Mouse (Mus musculus): ENCODE results near the gene Jmjd7.

Gene Jmjd7

DNA sequence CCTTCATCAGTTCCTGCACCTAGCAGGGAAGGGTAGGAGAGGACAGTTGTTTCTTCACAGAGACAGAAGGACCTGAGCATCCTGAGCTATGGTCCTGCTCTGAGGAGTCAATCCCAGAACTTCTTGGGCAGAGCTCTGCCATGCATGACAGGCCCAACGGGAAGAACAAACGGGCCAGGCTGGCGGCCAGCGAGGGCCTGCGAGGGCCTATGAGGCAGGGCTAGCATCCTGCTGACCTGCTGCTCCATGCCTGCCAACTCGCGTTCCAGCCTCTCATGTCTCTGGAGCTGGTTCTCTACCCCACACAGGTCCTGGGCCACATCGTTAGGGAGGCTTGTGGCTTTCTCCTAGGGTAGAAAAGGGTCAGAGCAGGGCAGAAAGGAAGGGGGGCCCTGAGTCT is 35.0 kb downstream of the Jmjd7 start:
- DNase-seq = no peak

GRCm38 (mm10) chr2:120064639-120065038 is 37.4 kb downstream of the Jmjd7 start:
- DNase-seq = no peak

- no peak for DNase-seq
These were observed 38.0 kb downstream of the Jmjd7 start for GRCm38 (mm10) chr2:120065243-120065642.

- DNase-seq = no peak
These were observed 38.9 kb downstream of the Jmjd7 start for GRCm38 (mm10) chr2:120066224-120066623.

DNA sequence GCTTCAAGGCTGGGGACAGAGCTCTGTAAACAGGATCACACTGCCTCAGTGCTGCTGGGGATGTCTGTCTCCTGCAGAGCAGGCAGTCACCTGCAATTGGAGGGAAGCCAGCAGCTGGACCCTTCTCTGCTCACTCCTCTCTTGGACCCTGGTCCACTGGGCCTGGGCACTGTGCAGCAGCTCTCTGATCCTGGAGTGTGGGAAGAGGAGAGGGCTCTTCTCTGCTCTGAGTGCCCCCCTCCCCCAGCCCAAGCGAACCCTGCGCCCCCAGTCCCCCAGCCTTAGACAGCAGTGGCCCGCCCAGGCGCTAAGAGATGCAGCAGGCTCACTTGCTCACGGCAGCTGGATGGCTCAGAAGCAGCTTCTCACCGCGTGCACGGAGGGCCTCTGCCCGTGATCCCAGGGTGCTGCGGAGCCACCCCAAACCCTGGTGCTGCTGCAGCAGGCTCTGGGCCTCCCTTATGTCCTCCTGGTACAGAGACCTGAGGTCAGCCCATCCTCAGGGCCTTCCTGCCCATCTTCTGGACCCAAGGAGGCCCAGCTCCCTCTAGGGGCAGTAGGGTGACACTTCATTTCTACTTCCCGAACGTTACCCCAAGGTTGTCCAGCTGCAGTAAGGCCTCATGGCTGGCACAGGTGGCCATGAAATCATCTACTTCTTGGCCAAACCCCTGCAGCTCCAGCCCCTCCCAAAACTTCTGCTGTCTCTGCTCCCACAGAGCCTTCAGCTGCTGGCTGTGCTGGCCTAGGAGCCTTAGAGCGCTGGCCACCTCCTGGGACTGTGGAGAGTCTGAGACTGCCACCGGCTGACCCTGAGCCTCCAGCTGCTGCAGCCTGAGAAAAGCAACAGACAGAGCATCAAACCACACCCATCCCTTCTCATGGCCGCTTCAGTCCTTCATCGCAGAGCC is 41.5 kb downstream of the Jmjd7 start:
- DNase-seq = peak; percentile 32

DNA sequence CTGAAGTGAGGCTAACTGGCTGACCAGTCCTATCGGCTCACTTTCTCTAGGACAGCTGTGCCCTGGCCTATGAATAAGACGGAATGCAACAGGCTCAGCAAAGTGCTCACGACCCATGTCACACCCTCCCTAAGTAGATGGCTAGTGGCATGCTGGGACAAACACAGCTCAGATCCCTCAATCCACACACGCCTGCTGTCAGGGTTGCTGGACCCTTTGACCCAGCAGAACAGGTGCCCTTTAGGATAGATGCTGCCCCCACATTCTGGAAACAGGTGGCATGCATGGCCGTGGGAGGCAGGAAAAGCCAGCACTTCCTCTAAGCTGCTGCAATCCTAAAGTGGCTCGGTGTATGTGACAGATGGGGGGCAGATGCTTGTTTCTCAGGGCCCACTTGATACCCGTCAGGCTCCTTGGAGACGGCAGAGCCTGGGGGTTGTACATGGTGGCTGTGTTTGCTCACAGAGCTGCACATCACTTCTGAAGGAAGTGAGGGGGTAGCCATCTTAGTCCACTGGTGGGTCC is 42.2 kb downstream of the Jmjd7 start:
- DNase-seq = no peak

- no peak for DNase-seq
These were observed 46.8 kb downstream of the Jmjd7 start for GRCm38 (mm10) chr2:120074096-120074495.

DNA sequence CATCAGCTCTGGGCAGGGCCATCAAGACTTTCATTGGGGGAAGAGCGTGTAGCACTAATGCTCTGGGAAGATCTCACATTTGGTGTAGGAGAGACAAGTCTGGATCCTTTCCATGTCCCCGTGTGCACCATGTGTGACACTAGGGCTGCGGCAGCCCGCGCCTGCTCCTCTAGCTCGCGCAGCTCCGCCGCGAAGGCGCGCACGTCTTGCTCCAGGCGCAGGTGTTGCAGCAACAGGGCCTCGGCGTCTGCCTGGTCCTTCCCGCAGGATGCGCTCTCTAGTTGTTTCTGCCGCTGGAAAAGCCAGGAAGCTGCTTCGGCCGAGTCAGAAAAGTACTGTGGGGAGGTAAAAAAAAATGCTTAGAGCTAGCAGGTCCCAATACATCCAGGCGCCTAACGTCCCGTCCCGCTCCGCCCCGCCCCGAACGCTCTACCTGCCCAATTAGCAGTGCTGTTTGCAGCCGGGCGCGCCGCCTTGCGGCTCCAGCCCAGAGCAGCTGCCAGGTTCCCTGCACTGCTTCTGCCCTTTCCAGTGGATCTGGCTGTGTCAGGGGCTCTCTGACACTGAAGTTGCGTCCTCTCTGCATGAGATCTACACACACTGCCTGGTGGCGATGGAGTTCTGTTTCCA is 48.9 kb downstream of the Jmjd7 start:
- DNase-seq = peak; percentile 82
